Mouse (Mus musculus): Measurements from ENCODE around the gene P4htm. TPM values are rescaled to one million over a fixed set of nuclear protein-coding genes. Genes with fewer than 3 reads are reported as not detected.

The P4htm gene
- polyA plus RNA-seq, 1 experiment = 8.0 TPM

DNA sequence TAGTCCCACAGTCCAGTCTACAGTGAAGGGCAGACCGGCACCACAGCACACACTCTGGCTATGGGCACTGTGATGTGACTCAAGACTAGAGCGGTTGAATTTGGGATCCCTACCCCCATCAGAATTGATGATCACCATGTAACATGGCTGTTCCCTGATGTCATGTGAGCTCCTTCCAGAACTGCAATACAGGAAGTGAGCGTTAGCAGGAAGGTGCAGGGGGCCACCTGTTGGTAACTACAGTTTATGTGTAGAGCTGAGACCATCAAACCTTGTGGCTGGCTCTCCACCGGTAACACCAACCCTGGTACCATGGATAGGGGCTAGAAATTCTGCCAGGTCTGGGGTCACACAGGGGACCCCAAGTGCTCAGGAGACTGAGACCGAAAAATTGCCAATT, 8.2 kb downstream of the P4htm start:
- no peak for TF ChIP-seq GATA1 (IDR thresholded peaks at IDR 0.05; ENCODE audit: low read length)

- no peak for TF ChIP-seq GATA1 (IDR thresholded peaks at IDR 0.05; ENCODE audit: low read length)
These were observed 9.8 kb downstream of the P4htm start for GRCm38 (mm10) chr9:108587571-108588180.

- TF ChIP-seq GATA1 (IDR thresholded peaks at IDR 0.05; ENCODE audit: low read length) = no peak
These were observed 18.1 kb downstream of the P4htm start for GRCm38 (mm10) chr9:108579344-108579690.

GRCm38 (mm10) chr9:108578545-108579343, 18.7 kb downstream of the P4htm start, which contains the start of gene Wdr6:
TSS of gene Wdr6 (minus strand) at chr9:108578739.
- TF ChIP-seq GATA1 (IDR thresholded peaks at IDR 0.05; ENCODE audit: low read length) = no peak

DNA sequence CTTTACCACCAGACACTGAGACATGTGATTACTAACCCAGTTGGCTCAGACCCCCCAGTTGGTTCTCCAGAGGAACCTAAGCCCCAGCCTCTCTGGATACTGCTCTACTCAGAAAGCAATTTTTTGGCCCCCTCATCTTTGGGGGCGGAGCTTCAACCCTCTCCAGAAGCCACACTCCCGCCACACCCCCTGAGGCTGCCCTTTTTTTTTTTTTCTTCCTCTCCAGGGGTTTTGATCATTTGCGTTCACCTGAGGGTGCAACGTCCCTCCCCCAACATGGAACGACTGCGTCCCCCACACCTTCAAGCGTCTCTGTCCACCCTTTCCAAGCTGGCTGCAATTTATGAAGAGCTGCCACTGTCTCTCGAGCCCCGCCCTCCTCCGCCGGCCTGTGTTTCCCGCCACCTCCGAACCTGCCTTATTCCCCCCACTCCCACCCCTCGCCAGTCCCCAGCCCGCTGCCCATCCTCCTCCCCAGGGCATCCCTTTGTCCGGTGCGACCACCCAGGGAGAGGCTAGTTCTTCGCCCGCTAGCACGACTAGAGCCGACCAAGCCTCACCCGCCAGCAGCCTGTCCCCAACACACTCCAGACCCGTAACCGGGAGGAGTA, 19.4 kb downstream of the P4htm start:
- TF ChIP-seq GATA1 (IDR thresholded peaks at IDR 0.05; ENCODE audit: low read length) = no peak

GRCm38 (mm10) chr9:108577025-108577424, 20.4 kb downstream of the P4htm start:
- no peak for TF ChIP-seq GATA1 (IDR thresholded peaks at IDR 0.05; ENCODE audit: low read length)

- TF ChIP-seq GATA1 (IDR thresholded peaks at IDR 0.05; ENCODE audit: low read length) = no peak
These were observed 21.9 kb downstream of the P4htm start for GRCm38 (mm10) chr9:108575321-108576297.

DNA sequence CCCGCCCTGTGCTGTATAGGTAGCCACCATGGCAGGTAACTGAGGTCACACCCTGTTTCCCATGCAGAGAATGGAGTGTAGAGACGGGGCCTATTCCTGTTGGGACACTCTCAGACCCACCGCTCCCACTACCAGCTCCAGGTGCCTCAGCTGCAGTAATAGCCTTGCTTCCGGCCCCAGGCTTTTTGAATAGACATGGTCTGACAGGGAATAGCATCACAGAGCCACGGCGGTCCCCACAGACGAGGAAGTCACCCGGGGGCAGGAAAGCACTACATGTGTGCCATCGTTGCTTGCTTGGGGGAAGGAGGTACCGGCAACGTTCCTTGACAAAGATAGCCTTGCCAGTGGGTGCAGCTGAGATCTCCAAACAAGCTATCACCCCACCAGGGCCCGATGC, 22.5 kb downstream of the P4htm start:
- TF ChIP-seq GATA1 (IDR thresholded peaks at IDR 0.05; ENCODE audit: low read length) = no peak

GRCm38 (mm10) chr9:108573774-108574690, 23.4 kb downstream of the P4htm start:
- TF ChIP-seq GATA1 (IDR thresholded peaks at IDR 0.05; ENCODE audit: low read length) = no peak

DNA sequence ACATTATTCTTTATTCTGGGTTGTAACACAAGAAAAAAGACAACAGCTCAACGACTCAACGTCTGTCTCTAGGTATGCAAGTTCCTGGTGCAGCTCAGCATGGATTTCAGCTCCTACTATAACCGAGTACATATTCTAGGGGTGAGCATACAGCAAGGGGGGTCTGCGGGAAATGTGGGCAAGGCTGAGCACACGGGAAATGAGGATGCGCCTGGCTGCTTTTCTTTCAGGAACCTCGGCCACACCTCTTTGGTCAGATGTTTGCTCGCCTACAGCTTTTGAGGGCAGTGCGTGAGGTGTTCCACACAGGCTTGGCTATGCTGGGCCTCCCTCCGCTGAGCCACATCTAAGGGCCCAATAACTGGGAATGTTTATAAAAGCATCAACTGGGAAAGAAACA, 25.1 kb downstream of the P4htm start:
- no peak for TF ChIP-seq GATA1 (IDR thresholded peaks at IDR 0.05; ENCODE audit: low read length)

DNA sequence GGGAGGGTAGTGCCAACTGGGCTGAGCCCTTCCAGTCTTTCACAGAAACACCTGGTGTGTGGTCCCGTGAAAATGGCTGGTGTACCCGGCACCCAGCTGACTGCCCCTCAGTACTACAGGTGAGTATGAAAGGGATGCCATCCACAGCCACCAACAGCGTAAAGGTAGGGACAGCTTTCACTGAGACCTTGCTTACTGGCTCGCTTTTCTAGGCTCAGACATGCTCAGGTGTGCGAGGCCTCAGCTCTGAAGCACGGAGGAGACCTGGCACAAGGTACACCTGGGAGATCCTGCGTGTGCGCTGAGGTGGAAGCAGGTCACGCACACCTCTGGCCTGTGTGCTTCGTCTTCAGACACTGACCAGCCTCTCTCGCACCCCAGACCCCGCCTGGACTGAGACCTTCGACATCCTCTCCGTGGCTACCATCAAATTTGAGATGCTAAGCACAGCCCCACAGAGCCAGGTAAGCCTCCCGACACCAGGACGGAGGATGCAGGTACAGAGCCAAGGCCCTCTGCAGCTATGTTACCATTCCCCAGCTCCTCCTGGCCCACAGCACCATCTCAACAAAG, 26.0 kb downstream of the P4htm start:
- TF ChIP-seq GATA1 (IDR thresholded peaks at IDR 0.05; ENCODE audit: low read length) = no peak

- no peak for TF ChIP-seq GATA1 (IDR thresholded peaks at IDR 0.05; ENCODE audit: low read length)
These were observed 27.1 kb downstream of the P4htm start for GRCm38 (mm10) chr9:108570207-108570896.

- no peak for TF ChIP-seq GATA1 (IDR thresholded peaks at IDR 0.05; ENCODE audit: low read length)
These were observed 27.9 kb downstream of the P4htm start, which contains the start of gene Dalrd3 for GRCm38 (mm10) chr9:108569381-108570206. TSS of gene Dalrd3 (plus strand) at chr9:108569886.

Data from G1E-ER4 (cell line).